Mouse (Mus musculus): ENCODE results near the gene Osbpl3. TPM values are rescaled to one million over a fixed set of nuclear protein-coding genes. Genes with fewer than 3 reads are reported as not detected.

Osbpl3 gene
- polyA plus RNA-seq, 1 experiment from 2014 or later, result 14.5 TPM

GRCm38 (mm10) chr6:50385451-50386013, 70.5 kb downstream of the Osbpl3 start:
- no peaks in the 10 kb centered on the region for H3K9me3 ChIP-seq (replicated peaks)
- no peaks in the 10 kb centered on the region for H3K36me3 ChIP-seq
- no peak overlapping the region for H3K4me2 ChIP-seq (replicated peaks)
- H3K9ac ChIP-seq, result no peak overlapping the region
- peaks cover 15% of the 10 kb centered on the region for H3K4me1 ChIP-seq
- 90% methylated on average over 8 of the region's 8 CpGs for WGBS
- H3K4me3 ChIP-seq (replicated peaks), result no peak overlapping the region
- no peaks in the 10 kb centered on the region for H3K27me3 ChIP-seq
- H3K27ac ChIP-seq (replicated peaks), result no peak overlapping the region
- no peak for ATAC-seq (ENCODE audit: insufficient number of reproducible peaks, low FRiP score, low TSS enrichment, low read depth)

DNA sequence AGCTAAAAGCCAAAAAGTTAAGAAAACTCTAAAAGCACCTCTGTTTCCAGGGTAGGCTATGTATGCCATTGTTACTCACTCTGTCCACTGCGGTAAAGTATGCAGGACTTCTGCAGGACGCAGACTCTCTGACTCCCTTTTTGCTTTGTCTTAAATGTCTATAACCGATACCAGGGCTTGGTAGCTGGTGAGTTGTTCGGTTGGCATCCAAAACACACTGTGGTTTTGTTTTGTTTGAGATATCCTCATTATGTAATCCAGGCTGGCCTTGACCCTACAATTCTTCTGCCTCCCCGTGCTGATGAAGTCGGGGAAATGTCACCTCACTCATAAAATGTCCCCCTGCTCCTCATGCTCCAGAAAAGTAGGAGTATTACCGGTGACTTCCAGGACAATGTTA, 73.3 kb downstream of the Osbpl3 start:
- 77% methylated on average over 7 of the region's 7 CpGs for WGBS
- H3K27ac ChIP-seq (replicated peaks), result peak overlapping the region; percentile 35; the same call in 1 of the 2 replicates
- no peak overlapping the region for H3K4me2 ChIP-seq (replicated peaks)
- no peaks in the 10 kb centered on the region for H3K27me3 ChIP-seq
- H3K9ac ChIP-seq, result no peak overlapping the region
- H3K9me3 ChIP-seq (replicated peaks), result no peaks in the 10 kb centered on the region
- H3K4me3 ChIP-seq (replicated peaks), result no peak overlapping the region
- peaks cover 39% of the 10 kb centered on the region for H3K4me1 ChIP-seq
- H3K36me3 ChIP-seq, result no peaks in the 10 kb centered on the region
- no peak for ATAC-seq (ENCODE audit: insufficient number of reproducible peaks, low FRiP score, low TSS enrichment, low read depth)

- Histone ChIP-seq H3K9ac (no peak overlapping the region), H3K27ac (replicated peaks) (peak overlapping the region; percentile 35; the same call in 1 of the 2 replicates), H3K4me3 (replicated peaks) (peak overlapping the region; percentile 23; the same call in 1 of the 2 replicates), H3K9me3 (replicated peaks) (no peaks in the 10 kb centered on the region), H3K27me3 (no peaks in the 10 kb centered on the region), H3K36me3 (no peaks in the 10 kb centered on the region), H3K4me2 (replicated peaks) (peak overlapping the region; percentile 38), H3K4me1 (peaks cover 41% of the 10 kb centered on the region)
- no peak for ATAC-seq (ENCODE audit: insufficient number of reproducible peaks, low FRiP score, low TSS enrichment, low read depth)
- WGBS, result 35% methylated on average over 8 of the region's 8 CpGs
These were observed 73.8 kb downstream of the Osbpl3 start for GRCm38 (mm10) chr6:50382196-50382595.

- Histone ChIP-seq H3K9me3 (replicated peaks) (no peaks in the 10 kb centered on the region), H3K27ac (replicated peaks) (peak overlapping the region; percentile 35), H3K36me3 (no peaks in the 10 kb centered on the region), H3K4me2 (replicated peaks) (peak overlapping the region; percentile 38), H3K4me1 (peaks cover 41% of the 10 kb centered on the region), H3K4me3 (replicated peaks) (peak overlapping the region; percentile 23), H3K9ac (no peak overlapping the region), H3K27me3 (no peaks in the 10 kb centered on the region)
- ATAC-seq (ENCODE audit: insufficient number of reproducible peaks, low FRiP score, low TSS enrichment, low read depth), result peak; percentile 57; the same call in 1 of the 2 replicates
- 9% methylated on average over 11 of the region's 11 CpGs for WGBS
These were observed 74.4 kb downstream of the Osbpl3 start for GRCm38 (mm10) chr6:50381504-50382091.

- Histone ChIP-seq H3K4me3 (replicated peaks) (no peak overlapping the region), H3K4me2 (replicated peaks) (no peak overlapping the region), H3K4me1 (peaks cover 41% of the 10 kb centered on the region), H3K9ac (no peak overlapping the region), H3K27ac (replicated peaks) (peak overlapping the region; percentile 80), H3K27me3 (no peaks in the 10 kb centered on the region), H3K9me3 (replicated peaks) (no peaks in the 10 kb centered on the region), H3K36me3 (no peaks in the 10 kb centered on the region)
- whole genome bisulfite sequencing, result 46% methylated on average over 4 of the region's 4 CpGs
- no peak for ATAC-seq (ENCODE audit: insufficient number of reproducible peaks, low FRiP score, low TSS enrichment, low read depth)
These were observed 76.3 kb downstream of the Osbpl3 start for GRCm38 (mm10) chr6:50379740-50380139.

- no peak overlapping the region for H3K4me2 ChIP-seq (replicated peaks)
- H3K27me3 ChIP-seq, result no peaks in the 10 kb centered on the region
- peak overlapping the region; percentile 80 for H3K27ac ChIP-seq (replicated peaks)
- no peak overlapping the region for H3K4me3 ChIP-seq (replicated peaks)
- no peak overlapping the region for H3K9ac ChIP-seq
- peak; percentile 6; the same call in 1 of the 2 replicates for ATAC-seq (ENCODE audit: insufficient number of reproducible peaks, low FRiP score, low TSS enrichment, low read depth)
- WGBS, result 34% methylated on average over 5 of the region's 5 CpGs
- H3K36me3 ChIP-seq, result no peaks in the 10 kb centered on the region
- peaks cover 41% of the 10 kb centered on the region for H3K4me1 ChIP-seq
- no peaks in the 10 kb centered on the region for H3K9me3 ChIP-seq (replicated peaks)
These were observed 76.9 kb downstream of the Osbpl3 start for GRCm38 (mm10) chr6:50379136-50379535.

DNA sequence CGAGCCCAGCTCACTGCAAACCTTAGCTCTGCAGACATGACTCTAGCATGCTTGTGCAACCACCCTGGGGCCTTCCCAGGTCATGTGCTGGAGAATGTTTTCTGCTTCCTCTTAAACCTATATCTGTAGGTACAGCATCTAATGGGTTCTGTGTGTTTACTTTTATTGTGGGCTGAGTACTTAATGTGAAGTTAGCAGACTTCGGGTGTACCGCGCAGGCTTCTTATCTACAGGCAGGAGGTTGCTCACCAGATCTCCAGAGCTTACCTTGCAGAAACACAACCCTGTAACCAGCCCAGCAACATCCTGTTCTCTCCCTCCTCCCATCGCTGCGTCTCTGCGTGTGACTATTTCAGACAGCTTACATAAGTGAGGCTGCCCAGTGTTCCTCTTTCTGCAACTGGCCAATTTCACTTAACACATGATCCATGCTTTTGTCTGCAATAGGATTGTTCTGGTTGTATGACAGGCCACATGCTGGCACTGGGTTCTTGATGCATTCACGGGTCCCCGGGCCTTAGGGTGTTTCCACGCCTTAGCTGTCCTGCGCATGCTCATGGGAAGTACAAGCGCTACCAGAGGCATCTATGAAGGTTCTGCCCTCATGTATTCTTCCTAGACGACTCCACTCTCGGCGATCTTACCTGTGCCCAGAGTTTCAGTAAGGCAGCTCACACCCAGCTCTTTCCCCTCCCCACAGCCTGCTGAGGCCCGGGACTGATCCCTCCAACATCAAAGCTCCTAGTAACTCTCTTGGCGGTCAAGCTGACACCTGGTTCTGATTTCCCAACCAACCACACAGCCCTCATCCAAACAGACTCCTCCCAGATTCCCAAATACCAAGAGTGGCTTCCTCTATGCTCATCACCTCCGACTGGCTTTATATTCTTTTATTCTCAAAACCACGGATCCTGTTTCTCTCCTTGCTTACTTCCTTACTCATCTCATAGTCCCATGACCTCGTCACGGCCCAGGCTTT, 78.0 kb downstream of the Osbpl3 start:
- Histone ChIP-seq H3K4me2 (replicated peaks) (0 out of 2 replicates have a peak overlapping the region, but pooled peaks have one; percentile 6), H3K27me3 (no peaks in the 10 kb centered on the region), H3K9ac (no peak overlapping the region), H3K4me3 (replicated peaks) (no peak overlapping the region), H3K9me3 (replicated peaks) (no peaks in the 10 kb centered on the region), H3K36me3 (no peaks in the 10 kb centered on the region), H3K27ac (replicated peaks) (peak overlapping the region; percentile 80), H3K4me1 (peaks cover 44% of the 10 kb centered on the region)
- 0 out of 2 replicates have a peak, but pooled peaks have one; percentile 35 for ATAC-seq (ENCODE audit: insufficient number of reproducible peaks, low FRiP score, low TSS enrichment, low read depth)
- WGBS, result 56% methylated on average over 21 of the region's 21 CpGs

DNA sequence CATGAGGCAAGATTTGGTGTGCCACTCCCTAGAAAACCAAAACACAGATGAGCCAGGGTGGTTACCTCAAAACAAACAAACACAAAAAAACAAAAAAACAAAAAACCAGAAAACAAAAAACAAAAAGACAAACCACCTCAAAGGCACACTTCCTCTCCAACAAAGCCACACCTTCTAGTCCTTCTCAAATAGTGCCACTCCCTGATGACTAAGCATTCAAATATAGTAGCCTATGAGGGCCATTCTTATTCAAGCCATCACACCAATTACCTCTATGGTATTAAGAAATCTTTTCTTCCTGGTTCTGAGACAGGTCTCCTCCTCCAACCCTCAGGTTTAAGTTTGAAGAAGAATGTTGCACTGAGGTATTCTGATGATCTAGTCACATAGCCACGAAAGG, 79.3 kb downstream of the Osbpl3 start:
- peaks cover 38% of the 10 kb centered on the region for H3K4me1 ChIP-seq
- H3K27ac ChIP-seq (replicated peaks), result no peak overlapping the region
- no peaks in the 10 kb centered on the region for H3K9me3 ChIP-seq (replicated peaks)
- no peak overlapping the region for H3K9ac ChIP-seq
- 94% methylated on average over 1 of the region's 1 CpGs for WGBS
- H3K4me2 ChIP-seq (replicated peaks), result no peak overlapping the region
- H3K27me3 ChIP-seq, result no peaks in the 10 kb centered on the region
- no peak overlapping the region for H3K4me3 ChIP-seq (replicated peaks)
- no peaks in the 10 kb centered on the region for H3K36me3 ChIP-seq
- no peak for ATAC-seq (ENCODE audit: insufficient number of reproducible peaks, low FRiP score, low TSS enrichment, low read depth)

DNA sequence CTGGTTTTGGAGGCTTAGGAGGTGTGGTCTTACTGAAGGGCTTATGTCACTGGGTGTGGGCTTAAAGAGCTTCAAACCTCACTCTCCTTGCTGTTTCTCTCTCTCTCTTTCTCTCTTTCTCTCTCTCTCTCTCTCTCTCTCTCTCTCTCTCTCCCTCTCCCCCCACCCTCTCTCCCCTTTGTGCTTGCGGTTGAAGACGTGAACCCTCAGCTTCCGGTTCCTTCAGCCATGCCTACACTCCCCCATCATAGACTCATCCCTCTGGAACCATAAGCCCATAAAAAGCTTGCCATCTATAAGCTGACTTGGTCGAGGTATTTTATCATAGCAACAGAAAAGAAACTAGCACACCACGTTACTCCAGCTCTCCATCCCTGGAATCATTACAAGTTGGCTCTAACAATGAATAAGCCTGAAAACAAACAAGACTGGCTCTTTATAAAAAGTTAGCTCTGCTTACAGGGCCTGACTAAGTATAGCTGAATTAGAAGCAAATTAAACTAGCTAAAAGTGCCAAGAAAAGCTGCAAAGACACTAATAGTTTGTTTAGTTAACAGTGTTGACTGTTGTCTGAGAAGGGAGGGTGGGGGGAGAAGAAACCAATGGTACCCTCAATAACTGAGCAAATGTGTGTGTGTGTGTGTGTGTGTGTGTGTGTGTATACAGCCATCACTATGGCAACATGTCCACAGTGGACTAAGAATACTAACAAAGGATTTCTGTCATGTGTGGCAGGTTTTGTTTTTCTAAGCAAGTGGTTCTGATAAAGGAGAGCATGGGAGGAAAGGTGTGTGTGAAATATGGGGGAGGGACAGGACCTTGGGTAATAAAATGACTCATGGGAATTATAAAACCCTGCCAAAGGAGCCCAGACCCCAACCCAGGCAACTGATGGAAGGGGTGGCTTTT, 83.2 kb downstream of the Osbpl3 start:
- Histone ChIP-seq H3K9me3 (replicated peaks) (no peaks in the 10 kb centered on the region), H3K27me3 (no peaks in the 10 kb centered on the region), H3K36me3 (peaks cover 13% of the 10 kb centered on the region), H3K4me1 (peaks cover 6% of the 10 kb centered on the region), H3K9ac (no peak overlapping the region), H3K4me3 (replicated peaks) (no peak overlapping the region), H3K4me2 (replicated peaks) (no peak overlapping the region), H3K27ac (replicated peaks) (no peak overlapping the region)
- WGBS, result 64% methylated on average over 5 of the region's 5 CpGs
- no peak for ATAC-seq (ENCODE audit: insufficient number of reproducible peaks, low FRiP score, low TSS enrichment, low read depth)

- Histone ChIP-seq H3K27me3 (no peaks in the 10 kb centered on the region), H3K27ac (replicated peaks) (no peak overlapping the region), H3K9me3 (replicated peaks) (no peaks in the 10 kb centered on the region), H3K4me2 (replicated peaks) (no peak overlapping the region), H3K36me3 (peaks cover 13% of the 10 kb centered on the region), H3K4me1 (0 out of 2 replicates have a peak, but pooled peaks cover 3% of the 10 kb centered on the region), H3K4me3 (replicated peaks) (no peak overlapping the region), H3K9ac (no peak overlapping the region)
- WGBS, result 74% methylated on average over 8 of the region's 8 CpGs
- no peak for ATAC-seq (ENCODE audit: insufficient number of reproducible peaks, low FRiP score, low TSS enrichment, low read depth)
These were observed 84.4 kb downstream of the Osbpl3 start for GRCm38 (mm10) chr6:50371501-50372086.
